Mouse (Mus musculus) G1E (cell line): ENCODE results near the gene Uqcr11.

Experiments
- CTCF ChIP-seq: IDR thresholded peaks from 2 replicates; pipeline ENCODE4 v1.5.1; 2012; ENCODE audit warnings: low read depth, low read length, inconsistent platforms, mixed read lengths
- GATA1 ChIP-seq: IDR thresholded peaks from 2 replicates; pipeline ENCODE4 v1.6.1; 2012; ENCODE audit warnings: borderline replicate concordance, low read length, inconsistent platforms, mixed read lengths
- GATA2 ChIP-seq: IDR thresholded peaks from 2 replicates; pipeline ENCODE4 v1.6.1; 2012; ENCODE audit warnings: low read depth, low read length, inconsistent platforms, borderline replicate concordance
- POLR2AphosphoS5 ChIP-seq: IDR thresholded peaks from 2 replicates; pipeline ENCODE4 v1.6.1; 2012; ENCODE audit warnings: low read depth, low read length, inconsistent platforms; ENCODE audit not compliant: insufficient replicate concordance

- TF ChIP-seq CTCF (no peak), POLR2AphosphoS5 (no peak), GATA1 (no peak), GATA2 (no peak)
Measured at GRCm38 (mm10) chr10:80444339-80445045, 37.9 kb upstream of the Uqcr11 start.
